Mouse (Mus musculus) stomach, embryonic 15.5 days (tissue): ENCODE measurements around the gene Olfr766-ps1. TPM values are rescaled to one million over a fixed set of nuclear protein-coding genes. Genes with fewer than 3 reads are reported as not detected.
"Not testable (repeated sequence)": the region's sequence is repeated elsewhere in the genome, so short reads cannot be mapped to it uniquely, and the experiment has no call there.

ENCODE experiments used
- ATAC-seq: fragments of 200-750 bp; cut with Nextera tagmentation; 2 replicates; pipeline ENCODE4 v1.8.0; 2017; ENCODE audit warnings: low read depth, moderate number of reproducible peaks, moderate TSS enrichment; ENCODE audit not compliant: insufficient read depth, low FRiP score
- H3K27ac ChIP-seq: fragments of 300-500 bp; sonication (generic); 2 replicates; pipeline ENCODE4 v1.5.1; 2015; ENCODE audit warnings: mild to moderate bottlenecking, inconsistent platforms
- H3K27me3 ChIP-seq: fragments of 300-500 bp; sonication (generic); replicated peaks from 2 replicates; pipeline ENCODE4 v1.6.1; 2015; ENCODE audit warnings: inconsistent platforms
- H3K36me3 ChIP-seq: fragments of 300-500 bp; sonication (generic); 2 replicates; pipeline ENCODE4 v1.6.1; 2015; ENCODE audit warnings: inconsistent platforms
- H3K4me1 ChIP-seq: fragments of 300-500 bp; sonication (generic); 2 replicates; pipeline ENCODE4 v1.6.1; 2015; ENCODE audit warnings: inconsistent platforms
- H3K4me2 ChIP-seq: fragments of 300-500 bp; sonication (generic); 2 replicates; pipeline ENCODE4 v1.6.1; 2015; ENCODE audit warnings: mild to moderate bottlenecking, inconsistent platforms
- H3K4me3 ChIP-seq: fragments of 300-500 bp; sonication (generic); replicated peaks from 2 replicates; pipeline ENCODE4 v1.5.1; 2015; ENCODE audit warnings: inconsistent platforms
- H3K9ac ChIP-seq: fragments of 300-500 bp; sonication (generic); 2 replicates; pipeline ENCODE4 v1.6.1; 2015; ENCODE audit warnings: inconsistent platforms
- H3K9me3 ChIP-seq: fragments of 300-500 bp; sonication (generic); 2 replicates; pipeline ENCODE4 v1.6.1; 2016; ENCODE audit warnings: inconsistent platforms
- WGBS: fragments of 180-500 bp; shearing (Covaris S2); methylation state at CpG from one replicate; pipeline ENCODE4 v1.1.7; 2015; 5-methylcytosine and 5-hydroxymethylcytosine counted together
- polyA plus RNA-seq: library from polyadenylated mRNA; unstranded; fragments of >200 nt; fragmentation: Nextera tagmentation; extraction: Ambion mirVana; gene quantifications from 2 replicates; pipeline ENCODE4 v1.2.1, GENCODE M21; 2015

Olfr766-ps1 gene
- not detected in 2 replicates for polyA plus RNA-seq

DNA sequence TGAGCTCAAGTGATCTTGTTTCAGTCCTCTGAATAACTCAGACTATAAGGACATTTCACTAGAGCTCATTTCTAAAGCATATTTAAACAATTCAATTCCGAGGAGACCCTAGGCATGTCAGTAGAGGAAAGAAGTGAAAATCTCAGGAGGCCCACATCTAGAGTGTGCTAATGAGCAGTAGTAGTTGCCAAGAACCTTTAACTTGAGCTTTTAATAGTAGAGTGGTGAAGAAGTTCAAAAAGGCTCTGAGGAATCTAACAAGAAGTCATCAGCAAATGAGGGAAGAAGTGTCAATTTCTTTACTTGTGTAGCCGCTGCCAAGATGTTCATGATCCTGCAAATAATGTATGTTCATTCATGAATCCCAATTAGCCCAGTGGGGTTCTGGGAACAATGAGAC is at the start of gene Olfr766-ps1:
Olfr766-ps1 (minus strand) TSS at position 101 of the 400 bp plus-strand sequence.
- no peak within 1 kb of the TSS for H3K4me2 ChIP-seq

DNA sequence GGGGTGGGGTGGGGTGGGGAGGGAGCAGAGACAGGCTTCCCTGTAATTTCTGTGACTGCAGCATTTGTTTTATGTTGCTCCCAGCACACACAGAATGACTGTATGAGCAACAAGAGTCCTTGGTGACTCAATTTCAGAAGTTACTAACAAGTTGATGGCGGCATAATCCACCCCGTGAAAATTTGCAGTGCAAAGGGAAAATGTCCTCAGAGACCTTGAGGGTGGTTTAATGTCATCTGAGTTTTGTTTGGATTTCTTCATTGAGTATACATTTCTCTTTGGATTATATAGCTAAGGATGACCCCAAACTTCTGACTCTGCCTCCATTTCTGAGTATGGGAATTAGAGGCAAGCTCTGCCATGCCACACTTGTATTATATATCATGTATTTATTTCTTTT is 49.0 kb upstream of the Olfr766-ps1 start, which contains the start of gene Olfr769:
Olfr769 (minus strand) TSS at position 101 of the 400 bp plus-strand sequence.
- ATAC-seq = no peak
- no peak within 1 kb of the TSS for H3K9ac ChIP-seq
- no peak within 1 kb of the TSS for H3K4me3 ChIP-seq
- no peak within 1 kb of the TSS for H3K4me2 ChIP-seq
- 71% methylated on average over 2 of the region's 2 CpGs for WGBS
- H3K36me3 ChIP-seq = no peaks in the 10 kb centered on the region
- no peaks in the 10 kb centered on the region for H3K9me3 ChIP-seq
- H3K27me3 ChIP-seq = no peaks in the 10 kb centered on the region
- no peaks in the 10 kb centered on the region for H3K4me1 ChIP-seq
- no peak within 1 kb of the TSS for H3K27ac ChIP-seq

More for the DNA sequence above, at the start of gene Olfr766-ps1:
- 88% methylated on average over 2 of the region's 2 CpGs for WGBS
- no peaks in the 10 kb centered on the region for H3K27me3 ChIP-seq
- H3K4me1 ChIP-seq = no peaks in the 10 kb centered on the region
- H3K9ac ChIP-seq = no peak within 1 kb of the TSS
- no peak within 1 kb of the TSS for H3K27ac ChIP-seq
- no peak for ATAC-seq
- no peaks in the 10 kb centered on the region for H3K36me3 ChIP-seq
- no peak within 1 kb of the TSS for H3K4me3 ChIP-seq
- no peaks in the 10 kb centered on the region for H3K9me3 ChIP-seq

DNA sequence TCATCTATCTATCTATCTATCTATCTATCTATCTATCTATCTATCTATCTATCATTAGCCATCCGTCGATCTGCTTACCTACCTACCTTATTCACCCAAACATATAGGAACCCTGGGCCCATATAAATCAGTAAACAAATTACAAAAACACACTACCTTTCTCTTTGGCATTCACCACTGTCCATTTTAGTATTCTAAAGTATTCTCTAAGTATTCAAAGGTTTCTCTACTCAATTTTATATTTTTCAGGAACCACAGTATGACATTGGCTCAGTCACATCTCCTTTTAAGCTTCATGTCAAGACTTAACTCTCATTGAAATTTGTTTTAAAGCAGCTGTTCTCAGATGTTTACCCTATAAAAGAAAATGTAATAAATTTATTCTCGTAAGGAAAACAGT is 46.4 kb upstream of the Olfr766-ps1 start:
- no peak overlapping the region for H3K4me2 ChIP-seq
- H3K27ac ChIP-seq = no peak overlapping the region
- WGBS = 87% methylated on average over 3 of the region's 3 CpGs
- no peak for ATAC-seq
- no peaks in the 10 kb centered on the region for H3K9me3 ChIP-seq
- H3K27me3 ChIP-seq = no peaks in the 10 kb centered on the region
- no peak overlapping the region for H3K9ac ChIP-seq
- no peaks in the 10 kb centered on the region for H3K36me3 ChIP-seq
- H3K4me3 ChIP-seq = no peak overlapping the region
- H3K4me1 ChIP-seq = no peaks in the 10 kb centered on the region

DNA sequence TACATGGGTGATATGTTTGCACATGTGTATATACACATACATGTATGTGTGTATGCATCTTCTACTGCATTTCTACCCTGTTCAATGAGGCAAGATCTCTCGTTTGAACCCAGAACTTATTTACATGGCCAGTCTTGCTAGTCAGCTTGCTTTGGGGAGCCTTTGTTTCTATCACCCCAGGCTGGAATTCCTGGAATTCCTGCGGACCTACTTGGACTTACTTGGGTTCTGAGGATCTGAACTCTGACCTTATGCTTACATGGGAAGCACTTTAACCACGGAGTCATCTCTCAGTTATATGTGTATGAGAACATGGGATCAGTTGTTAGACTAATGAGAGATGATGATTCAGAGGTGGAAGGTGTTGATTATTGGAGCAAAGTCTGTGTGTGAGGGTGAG is 32.5 kb upstream of the Olfr766-ps1 start:
- 27% methylated on average over 3 of the region's 3 CpGs for whole genome bisulfite sequencing
- no peak overlapping the region for H3K4me2 ChIP-seq
- no peak overlapping the region for H3K27ac ChIP-seq
- ATAC-seq = no peak
- H3K9ac ChIP-seq = no peak overlapping the region
- H3K9me3 ChIP-seq = no peaks in the 10 kb centered on the region
- no peaks in the 10 kb centered on the region for H3K4me1 ChIP-seq
- no peaks in the 10 kb centered on the region for H3K36me3 ChIP-seq
- no peak overlapping the region for H3K4me3 ChIP-seq
- no peaks in the 10 kb centered on the region for H3K27me3 ChIP-seq

DNA sequence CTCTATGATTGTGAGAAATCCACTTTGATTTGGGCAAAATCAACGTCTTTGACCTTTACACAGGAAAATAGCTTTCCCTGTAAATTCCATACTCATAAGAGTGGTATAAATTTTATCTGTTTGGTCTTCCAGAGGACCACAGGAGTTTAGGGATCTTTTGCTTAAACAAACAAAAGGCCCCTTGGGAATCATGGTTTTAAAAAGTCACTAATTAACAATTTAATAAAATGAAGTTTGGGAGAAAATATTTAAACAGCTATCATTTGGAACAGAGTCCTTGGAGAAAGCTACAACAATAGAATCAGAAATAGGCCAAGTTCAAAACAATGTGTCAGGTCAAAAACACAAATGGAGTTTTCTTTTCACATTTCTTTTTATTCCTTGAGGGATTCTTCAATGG is 30.5 kb upstream of the Olfr766-ps1 start, which contains the start of gene Olfr768:
Olfr768 (minus strand) TSS at position 101 of the 400 bp plus-strand sequence.
- Histone ChIP-seq H3K4me2 (no peak within 1 kb of the TSS), H3K27ac (no peak within 1 kb of the TSS), H3K4me3 (no peak within 1 kb of the TSS), H3K9ac (no peak within 1 kb of the TSS), H3K9me3 (no peaks in the 10 kb centered on the region), H3K4me1 (no peaks in the 10 kb centered on the region), H3K36me3 (no peaks in the 10 kb centered on the region), H3K27me3 (no peaks in the 10 kb centered on the region)
- 69% methylated on average over 1 of the region's 1 CpGs for WGBS
- ATAC-seq = no peak

DNA sequence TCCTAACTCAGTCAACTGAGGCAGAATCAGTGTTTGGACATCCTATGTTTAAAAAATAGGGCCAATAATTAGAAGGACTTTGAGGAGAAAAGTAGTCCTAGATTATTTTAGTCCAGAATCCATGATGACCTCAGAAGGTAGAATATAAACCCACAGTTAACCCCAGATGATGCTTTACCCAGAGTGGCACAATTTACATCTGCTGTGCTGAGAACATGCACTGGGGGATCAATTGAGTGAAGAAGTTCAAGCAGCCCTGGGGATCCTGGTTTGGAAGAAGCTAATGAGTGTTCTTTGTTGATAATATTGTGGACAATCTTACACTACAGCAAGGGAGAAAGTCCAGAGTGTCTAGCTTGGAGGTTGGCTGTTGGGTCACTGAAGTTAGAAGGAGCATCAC is 14.0 kb upstream of the Olfr766-ps1 start, which contains the start of gene Olfr767:
Olfr767 (minus strand) TSS at position 101 of the 400 bp plus-strand sequence.
- H3K4me3 ChIP-seq, H3K36me3 ChIP-seq, H3K9ac ChIP-seq, H3K27me3 ChIP-seq, H3K27ac ChIP-seq, H3K9me3 ChIP-seq, ATAC-seq, H3K4me1 ChIP-seq, H3K4me2 ChIP-seq: not testable (repeated sequence)

DNA sequence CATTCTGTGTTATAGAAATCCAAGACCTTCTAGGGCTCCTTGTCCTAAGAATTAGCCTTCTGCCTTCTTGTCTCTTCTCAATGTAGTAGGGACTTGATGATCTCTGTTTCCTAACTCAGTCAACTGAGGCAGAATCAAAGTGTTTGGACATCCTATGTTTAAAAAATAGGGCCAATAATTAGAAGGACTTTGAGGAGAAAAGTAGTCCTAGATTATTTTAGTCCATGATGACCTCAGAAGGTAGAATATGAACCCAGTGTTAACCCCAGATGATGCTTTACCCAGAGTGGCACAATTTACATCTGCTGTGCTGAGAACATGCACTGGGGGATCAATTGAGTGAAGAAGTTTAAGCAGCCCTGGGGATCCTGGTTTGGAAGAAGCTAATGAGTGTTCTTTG is 18.9 kb downstream of the Olfr766-ps1 start, which contains the start of gene Olfr765:
Olfr765 (minus strand) TSS at position 101 of the 400 bp plus-strand sequence.
- H3K27me3 ChIP-seq, H3K9ac ChIP-seq, H3K27ac ChIP-seq, H3K4me2 ChIP-seq, H3K9me3 ChIP-seq, ATAC-seq, H3K4me3 ChIP-seq, H3K36me3 ChIP-seq, H3K4me1 ChIP-seq: not testable (repeated sequence)

DNA sequence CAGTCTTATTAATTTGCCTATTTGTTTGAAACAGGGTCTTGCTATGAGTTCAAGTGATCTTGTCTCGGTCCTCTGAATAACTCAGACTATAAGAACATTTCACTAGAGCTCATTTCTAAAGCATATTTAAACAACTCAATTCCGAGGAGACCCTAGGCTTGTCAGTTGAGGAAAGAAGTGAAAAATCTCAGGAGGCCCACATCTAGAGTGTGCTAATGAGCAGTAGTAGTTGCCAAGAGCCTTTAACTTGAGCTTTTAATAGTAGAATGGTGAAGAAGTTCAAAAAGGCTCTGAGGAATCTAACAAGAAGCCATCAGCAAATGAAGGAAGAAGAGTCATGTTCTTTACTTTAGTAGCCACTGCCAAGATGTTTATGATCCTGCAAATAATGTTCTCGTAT is 29.0 kb downstream of the Olfr766-ps1 start, which contains the start of gene Olfr764-ps1:
Olfr764-ps1 (minus strand) TSS at position 101 of the 400 bp plus-strand sequence.
- H3K4me1 ChIP-seq = no peaks in the 10 kb centered on the region
- no peak within 1 kb of the TSS for H3K27ac ChIP-seq
- no peak within 1 kb of the TSS for H3K4me2 ChIP-seq
- H3K9ac ChIP-seq = no peak within 1 kb of the TSS
- WGBS = 81% methylated on average over 3 of the region's 3 CpGs
- H3K9me3 ChIP-seq = no peaks in the 10 kb centered on the region
- no peaks in the 10 kb centered on the region for H3K27me3 ChIP-seq
- no peaks in the 10 kb centered on the region for H3K36me3 ChIP-seq
- H3K4me3 ChIP-seq = no peak within 1 kb of the TSS
- ATAC-seq = no peak

DNA sequence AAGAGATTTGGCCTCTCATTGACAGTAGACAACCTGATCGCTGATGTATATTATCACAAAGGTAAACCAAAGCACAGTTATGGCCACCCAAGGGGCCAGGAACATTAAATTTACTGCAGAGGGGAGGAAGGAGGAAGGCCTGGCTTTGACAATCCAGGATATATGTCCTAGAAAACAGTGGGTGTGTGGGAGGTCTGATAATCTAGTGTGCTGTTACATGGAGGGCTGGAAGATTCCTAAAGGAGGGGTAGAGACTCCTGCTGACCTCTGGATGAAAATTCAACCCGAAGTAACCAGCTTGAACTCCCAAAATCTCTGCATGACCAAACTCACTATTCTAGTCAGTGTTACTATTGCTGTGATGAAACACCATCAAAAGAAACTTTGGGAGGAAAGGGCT is 40.4 kb downstream of the Olfr766-ps1 start:
- ATAC-seq = no peak

DNA sequence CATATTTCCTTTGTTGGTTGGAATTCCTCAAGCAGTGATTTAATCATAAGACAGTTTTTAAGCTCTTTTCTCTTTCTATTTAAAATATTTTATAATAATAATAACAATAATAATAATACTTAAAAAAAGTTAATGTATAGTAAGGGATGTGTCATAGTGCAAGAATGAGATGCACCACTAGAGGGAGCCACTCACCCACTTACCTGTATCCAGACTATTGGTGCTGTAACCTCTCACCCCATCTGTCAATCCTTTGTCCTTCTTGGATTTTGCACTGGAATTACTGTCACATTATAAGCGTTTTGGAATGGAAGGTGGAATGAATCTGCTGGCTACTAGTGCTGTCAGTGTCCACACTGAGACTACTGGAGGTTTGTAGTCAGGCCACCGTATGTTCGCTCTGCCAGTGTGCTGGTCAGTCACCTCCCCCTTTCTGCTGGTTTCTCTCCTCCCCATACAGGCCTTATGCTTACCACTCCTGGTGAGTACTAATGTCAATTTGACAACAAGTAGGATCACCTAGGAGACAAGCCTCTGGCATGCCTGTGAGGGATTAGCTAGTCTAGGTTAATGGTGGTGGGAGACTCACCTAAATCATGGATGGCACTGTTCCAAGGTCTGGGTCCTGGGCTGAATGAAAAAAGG is 42.6 kb downstream of the Olfr766-ps1 start:
- Histone ChIP-seq H3K27me3 (no peaks in the 10 kb centered on the region), H3K4me3 (no peak overlapping the region), H3K36me3 (no peaks in the 10 kb centered on the region), H3K27ac (no peak overlapping the region), H3K9me3 (no peaks in the 10 kb centered on the region), H3K9ac (no peak overlapping the region), H3K4me1 (no peaks in the 10 kb centered on the region), H3K4me2 (no peak overlapping the region)
- WGBS = 59% methylated on average over 3 of the region's 3 CpGs
- ATAC-seq = no peak

More for the DNA sequence above, 40.4 kb downstream of the Olfr766-ps1 start:
- no peaks in the 10 kb centered on the region for H3K36me3 ChIP-seq
- no peak overlapping the region for H3K4me2 ChIP-seq
- no peaks in the 10 kb centered on the region for H3K4me1 ChIP-seq
- no peak overlapping the region for H3K27ac ChIP-seq
- no peaks in the 10 kb centered on the region for H3K27me3 ChIP-seq
- no peak overlapping the region for H3K9ac ChIP-seq
- H3K9me3 ChIP-seq = no peaks in the 10 kb centered on the region
- 65% methylated on average over 2 of the region's 2 CpGs for WGBS
- H3K4me3 ChIP-seq = no peak overlapping the region

DNA sequence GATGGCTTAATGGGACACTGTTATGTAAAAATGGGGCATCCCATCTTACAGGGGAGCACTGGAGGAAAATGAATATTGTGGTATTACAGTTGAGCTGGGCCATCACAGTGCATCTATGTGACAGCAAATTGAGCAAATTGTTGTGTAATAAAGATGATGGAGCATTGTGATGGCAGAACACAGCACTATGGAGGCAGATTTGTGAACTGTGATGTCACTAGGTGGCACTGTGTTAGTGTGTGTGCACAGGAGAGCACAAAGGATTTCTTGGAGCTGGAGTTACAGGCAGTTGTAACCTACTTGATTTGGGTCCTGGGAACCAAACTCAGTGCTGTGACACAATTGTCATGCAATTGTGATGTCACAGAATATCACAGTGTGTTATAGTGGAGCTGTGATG is 45.5 kb downstream of the Olfr766-ps1 start:
- H3K9me3 ChIP-seq = no peaks in the 10 kb centered on the region
- H3K27me3 ChIP-seq = no peaks in the 10 kb centered on the region
- H3K4me3 ChIP-seq = no peak overlapping the region
- ATAC-seq = no peak
- H3K4me2 ChIP-seq = no peak overlapping the region
- H3K36me3 ChIP-seq = no peaks in the 10 kb centered on the region
- no peak overlapping the region for H3K27ac ChIP-seq
- H3K4me1 ChIP-seq = no peaks in the 10 kb centered on the region
- H3K9ac ChIP-seq = no peak overlapping the region

DNA sequence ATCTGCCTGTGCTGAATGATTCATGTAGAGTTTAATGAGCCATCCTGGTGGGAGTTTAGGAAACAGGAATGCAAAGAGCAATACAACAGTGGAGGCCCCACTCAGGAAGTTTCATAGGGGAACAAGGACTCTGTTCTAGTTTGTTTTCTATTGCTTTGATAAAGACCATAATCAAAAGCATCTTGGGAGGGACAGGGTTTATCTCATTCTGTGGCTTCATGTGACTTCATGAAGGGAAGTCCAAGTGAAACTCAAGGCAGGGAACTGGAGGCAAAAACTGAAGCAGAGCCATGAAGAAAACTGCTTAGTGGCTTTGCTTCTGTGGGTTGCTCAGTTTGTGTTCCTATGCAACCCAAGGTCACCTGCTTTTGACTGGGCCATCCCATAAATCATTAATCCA is 54.3 kb downstream of the Olfr766-ps1 start:
- H3K27me3 ChIP-seq = no peaks in the 10 kb centered on the region

More for the DNA sequence above, 54.3 kb downstream of the Olfr766-ps1 start:
- Histone ChIP-seq H3K4me3 (no peak overlapping the region), H3K9ac (no peak overlapping the region), H3K4me2 (no peak overlapping the region), H3K27ac (no peak overlapping the region), H3K9me3 (no peaks in the 10 kb centered on the region), H3K4me1 (no peaks in the 10 kb centered on the region), H3K36me3 (no peaks in the 10 kb centered on the region)
- no peak for ATAC-seq
